Mouse (Mus musculus): ENCODE measurements around the gene Hmcn1. TPM values are rescaled to one million over a fixed set of nuclear protein-coding genes. Genes with fewer than 3 reads are reported as not detected.

The Hmcn1 gene
- polyA plus RNA-seq, 1 experiment, result 0.25 TPM

DNA sequence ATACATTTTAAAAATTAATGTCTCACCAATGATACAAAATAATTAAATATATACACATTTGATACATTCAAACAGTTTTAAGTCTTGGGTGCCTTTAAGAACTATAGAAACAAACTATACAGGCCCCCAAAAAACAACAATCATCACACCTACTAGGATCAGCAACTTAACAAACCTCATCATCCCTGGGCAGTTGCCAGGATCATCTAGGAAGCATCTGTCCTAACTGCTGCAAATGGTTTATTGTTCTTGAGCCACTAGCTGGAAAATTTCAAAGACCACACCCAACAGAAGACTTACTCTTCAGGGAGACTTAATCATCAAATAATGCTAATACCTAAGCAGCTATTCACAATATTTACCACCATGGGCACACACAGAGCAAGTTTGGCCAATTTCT is 216.5 kb downstream of the Hmcn1 start:
- TF ChIP-seq POLR2A (IDR thresholded peaks at IDR 0.05; ENCODE audit: borderline replicate concordance, control insufficient read depth, low read depth, low read length) (no peak), CTCF (IDR thresholded peaks at IDR 0.05; ENCODE audit: control insufficient read depth, insufficient read depth, low read length) (no peak)
- Histone ChIP-seq H3K4me1 (ENCODE audit: control insufficient read depth, insufficient read depth, low read length) (no peaks in the 10 kb centered on the region), H3K4me3 (replicated peaks; ENCODE audit: control insufficient read depth, low read depth, low read length) (no peak overlapping the region), H3K27ac (ENCODE audit: control insufficient read depth, insufficient read depth, low read depth, low read length, poor library complexity) (no peak overlapping the region)

GRCm38 (mm10) chr1:150775742-150776141 is 217.5 kb downstream of the Hmcn1 start:
- H3K4me1 ChIP-seq (ENCODE audit: control insufficient read depth, insufficient read depth, low read length), result no peaks in the 10 kb centered on the region
- WGBS, result 70% methylated on average over 2 of the region's 2 CpGs
- no peak overlapping the region for H3K27ac ChIP-seq (ENCODE audit: control insufficient read depth, insufficient read depth, low read depth, low read length, poor library complexity)
- no peak overlapping the region for H3K4me3 ChIP-seq (replicated peaks; ENCODE audit: control insufficient read depth, low read depth, low read length)
- TF ChIP-seq CTCF (IDR thresholded peaks at IDR 0.05; ENCODE audit: control insufficient read depth, insufficient read depth, low read length), result no peak
- no peak for TF ChIP-seq POLR2A (IDR thresholded peaks at IDR 0.05; ENCODE audit: borderline replicate concordance, control insufficient read depth, low read depth, low read length)

DNA sequence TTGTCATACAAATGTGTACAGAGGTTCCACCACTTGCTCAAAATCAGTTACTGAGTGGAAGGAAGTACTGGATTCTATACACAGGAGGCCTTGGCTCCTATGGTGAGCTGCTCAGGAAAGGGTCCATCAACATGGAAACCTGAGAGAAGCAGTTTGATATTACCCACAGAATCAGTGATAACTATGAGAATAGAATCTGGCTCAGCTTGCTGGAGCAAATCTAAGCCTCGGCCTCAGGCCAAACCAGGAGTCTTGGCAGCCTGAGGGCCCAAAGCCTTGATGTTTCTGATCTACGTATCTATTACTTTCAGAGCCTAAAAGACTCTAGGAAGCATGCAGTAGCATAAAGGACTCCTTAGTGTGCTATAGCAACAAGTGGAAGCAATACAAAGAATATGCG is 220.3 kb downstream of the Hmcn1 start:
- H3K4me3 ChIP-seq (replicated peaks; ENCODE audit: control insufficient read depth, low read depth, low read length), result no peak overlapping the region
- H3K4me1 ChIP-seq (ENCODE audit: control insufficient read depth, insufficient read depth, low read length), result no peaks in the 10 kb centered on the region
- TF ChIP-seq CTCF (IDR thresholded peaks at IDR 0.05; ENCODE audit: control insufficient read depth, insufficient read depth, low read length) (no peak), POLR2A (IDR thresholded peaks at IDR 0.05; ENCODE audit: borderline replicate concordance, control insufficient read depth, low read depth, low read length) (no peak)
- WGBS, result 85% methylated on average over 3 of the region's 3 CpGs
- no peak overlapping the region for H3K27ac ChIP-seq (ENCODE audit: control insufficient read depth, insufficient read depth, low read depth, low read length, poor library complexity)

DNA sequence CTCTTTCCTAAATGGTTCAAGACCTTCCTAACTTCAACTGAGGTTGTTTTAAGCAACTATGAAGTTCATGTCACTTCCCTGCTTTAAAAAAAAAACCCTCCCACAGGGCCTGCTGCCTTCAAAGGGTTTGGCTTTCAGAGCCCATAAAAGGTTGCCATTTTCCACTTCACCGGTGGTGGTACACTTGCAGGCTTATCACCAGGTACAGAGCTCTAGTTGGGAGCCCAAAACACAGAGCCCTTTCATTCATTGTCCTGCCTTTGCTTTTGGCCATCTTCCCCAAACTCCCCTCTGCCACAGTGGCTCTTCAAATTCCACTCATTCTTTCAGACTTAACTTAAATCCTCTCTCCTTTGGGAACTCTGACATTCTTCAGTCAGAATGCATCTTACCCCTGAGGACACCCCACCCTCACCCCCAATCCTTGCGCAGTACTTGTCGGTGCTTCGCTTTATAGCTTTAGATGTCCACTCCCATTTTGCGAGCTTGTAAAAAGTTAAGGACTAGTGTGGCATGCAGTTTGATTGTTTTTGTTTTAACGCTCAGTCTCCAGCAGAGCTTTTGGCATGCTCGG is 222.2 kb downstream of the Hmcn1 start:
- Histone ChIP-seq H3K4me1 (ENCODE audit: control insufficient read depth, insufficient read depth, low read length) (no peaks in the 10 kb centered on the region), H3K27ac (ENCODE audit: control insufficient read depth, insufficient read depth, low read depth, low read length, poor library complexity) (no peak overlapping the region), H3K4me3 (replicated peaks; ENCODE audit: control insufficient read depth, low read depth, low read length) (no peak overlapping the region)
- 82% methylated on average over 7 of the region's 7 CpGs for WGBS
- no peak for TF ChIP-seq POLR2A (IDR thresholded peaks at IDR 0.05; ENCODE audit: borderline replicate concordance, control insufficient read depth, low read depth, low read length)
- no peak for TF ChIP-seq CTCF (IDR thresholded peaks at IDR 0.05; ENCODE audit: control insufficient read depth, insufficient read depth, low read length)

DNA sequence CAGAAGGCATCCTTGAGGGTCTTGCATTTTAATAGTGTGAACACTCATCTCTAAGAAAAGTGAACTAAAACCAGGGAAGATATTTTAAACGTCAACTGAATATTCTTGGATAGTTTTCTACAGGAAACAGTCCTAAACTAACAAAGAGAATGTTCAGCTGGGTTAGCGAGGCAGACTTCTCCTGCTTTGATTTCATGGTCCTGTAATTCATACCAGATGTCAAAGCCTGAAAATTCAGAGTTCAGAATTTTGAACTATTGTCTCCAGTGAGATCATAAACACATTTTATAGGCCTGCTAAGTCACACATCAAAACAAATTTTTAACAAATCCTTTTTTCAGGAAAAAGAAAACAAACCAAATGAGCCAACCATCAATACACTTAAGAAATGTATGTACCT is 223.4 kb downstream of the Hmcn1 start:
- H3K4me3 ChIP-seq (replicated peaks; ENCODE audit: control insufficient read depth, low read depth, low read length), result no peak overlapping the region
- H3K4me1 ChIP-seq (ENCODE audit: control insufficient read depth, insufficient read depth, low read length), result no peaks in the 10 kb centered on the region
- 57% methylated on average over 2 of the region's 2 CpGs for WGBS
- TF ChIP-seq CTCF (IDR thresholded peaks at IDR 0.05; ENCODE audit: control insufficient read depth, insufficient read depth, low read length) (no peak), POLR2A (IDR thresholded peaks at IDR 0.05; ENCODE audit: borderline replicate concordance, control insufficient read depth, low read depth, low read length) (no peak)
- H3K27ac ChIP-seq (ENCODE audit: control insufficient read depth, insufficient read depth, low read depth, low read length, poor library complexity), result no peak overlapping the region

DNA sequence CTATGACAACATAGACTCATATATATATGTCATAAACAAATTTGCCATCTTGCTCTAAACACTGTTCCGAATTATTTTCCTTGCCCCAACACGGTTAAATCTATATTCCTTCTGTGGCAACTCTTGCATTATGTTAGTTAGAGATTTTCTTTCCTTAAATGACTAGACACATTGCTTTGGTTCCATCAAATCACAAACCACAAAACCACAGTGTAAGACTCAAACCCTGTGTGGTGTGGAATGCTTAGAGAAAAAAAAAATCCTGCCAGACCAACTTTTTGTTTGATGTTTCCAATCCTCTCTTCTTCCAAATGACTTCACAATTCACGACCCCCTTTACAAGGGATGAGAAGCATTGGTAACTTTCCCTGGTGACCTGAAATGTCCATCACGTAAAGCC is 231.6 kb downstream of the Hmcn1 start:
- no peaks in the 10 kb centered on the region for H3K4me1 ChIP-seq (ENCODE audit: control insufficient read depth, insufficient read depth, low read length)
- TF ChIP-seq POLR2A (IDR thresholded peaks at IDR 0.05; ENCODE audit: borderline replicate concordance, control insufficient read depth, low read depth, low read length) (no peak), CTCF (IDR thresholded peaks at IDR 0.05; ENCODE audit: control insufficient read depth, insufficient read depth, low read length) (no peak)
- H3K27ac ChIP-seq (ENCODE audit: control insufficient read depth, insufficient read depth, low read depth, low read length, poor library complexity), result no peak overlapping the region
- no peak overlapping the region for H3K4me3 ChIP-seq (replicated peaks; ENCODE audit: control insufficient read depth, low read depth, low read length)
- WGBS, result 29% methylated on average over 4 of the region's 4 CpGs

DNA sequence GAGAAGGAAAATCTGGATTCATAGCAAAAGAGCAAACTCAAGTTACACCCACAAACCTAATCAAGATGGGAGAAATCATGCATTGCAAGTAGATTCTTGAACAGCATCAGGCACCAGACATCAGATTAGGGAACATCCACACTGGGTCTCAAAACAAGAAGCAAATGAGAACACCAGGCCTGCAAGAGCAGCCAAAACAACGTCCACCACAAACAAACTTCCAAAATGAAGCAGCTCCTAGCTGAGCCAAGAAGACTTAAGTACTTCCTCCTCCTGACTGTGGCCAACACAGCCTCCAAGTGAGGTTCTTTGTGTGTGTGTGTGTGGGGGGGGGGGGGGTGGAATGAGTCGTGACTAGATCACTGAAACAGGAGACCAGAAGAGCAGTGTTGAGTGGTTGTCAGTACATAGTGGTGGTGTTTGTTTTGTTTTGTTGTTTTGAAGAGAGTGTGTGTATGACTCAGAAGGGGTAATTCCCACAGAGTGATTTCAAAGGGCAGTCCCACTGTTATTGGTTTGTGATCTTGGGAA is 232.4 kb downstream of the Hmcn1 start:
- no peaks in the 10 kb centered on the region for H3K4me1 ChIP-seq (ENCODE audit: control insufficient read depth, insufficient read depth, low read length)
- no peak overlapping the region for H3K27ac ChIP-seq (ENCODE audit: control insufficient read depth, insufficient read depth, low read depth, low read length, poor library complexity)
- WGBS, result 6% methylated on average over 2 of the region's 2 CpGs
- H3K4me3 ChIP-seq (replicated peaks; ENCODE audit: control insufficient read depth, low read depth, low read length), result no peak overlapping the region
- TF ChIP-seq CTCF (IDR thresholded peaks at IDR 0.05; ENCODE audit: control insufficient read depth, insufficient read depth, low read length), result no peak
- TF ChIP-seq POLR2A (IDR thresholded peaks at IDR 0.05; ENCODE audit: borderline replicate concordance, control insufficient read depth, low read depth, low read length), result no peak

GRCm38 (mm10) chr1:150759476-150760079 is 233.7 kb downstream of the Hmcn1 start:
- TF ChIP-seq CTCF (IDR thresholded peaks at IDR 0.05; ENCODE audit: control insufficient read depth, insufficient read depth, low read length) (no peak), POLR2A (IDR thresholded peaks at IDR 0.05; ENCODE audit: borderline replicate concordance, control insufficient read depth, low read depth, low read length) (no peak)
- H3K4me3 ChIP-seq (replicated peaks; ENCODE audit: control insufficient read depth, low read depth, low read length), result no peak overlapping the region
- no peaks in the 10 kb centered on the region for H3K4me1 ChIP-seq (ENCODE audit: control insufficient read depth, insufficient read depth, low read length)
- 3% methylated on average over 2 of the region's 2 CpGs for WGBS
- no peak overlapping the region for H3K27ac ChIP-seq (ENCODE audit: control insufficient read depth, insufficient read depth, low read depth, low read length, poor library complexity)
